Mouse (Mus musculus) bone marrow macrophage, adult 2 months (primary cell): ENCODE data around the gene Upk2. TPM values are rescaled to one million over a fixed set of nuclear protein-coding genes. Genes with fewer than 3 reads are reported as not detected.

Experiments used
- H3K27ac ChIP-seq: 2 replicates; pipeline ENCODE4 v1.5.1; 2012; ENCODE audit warnings: low read depth, low read length; ENCODE audit not compliant: insufficient read depth
- H3K4me1 ChIP-seq: 2 replicates; pipeline ENCODE4 v1.6.1; 2012; ENCODE audit warnings: low read length; ENCODE audit not compliant: control insufficient read depth, insufficient read depth
- H3K4me3 ChIP-seq: 2 replicates; pipeline ENCODE4 v1.5.1; 2012; ENCODE audit warnings: mild to moderate bottlenecking, low read length, moderate library complexity; ENCODE audit not compliant: insufficient read depth
- CTCF ChIP-seq: IDR thresholded peaks from 2 replicates; pipeline ENCODE4 v1.5.1; 2012; ENCODE audit warnings: low read depth, mild to moderate bottlenecking, low read length, moderate library complexity
- POLR2A ChIP-seq: IDR thresholded peaks from 2 replicates; pipeline ENCODE4 v1.6.1; 2012; ENCODE audit warnings: mild to moderate bottlenecking, low read depth, low read length, borderline replicate concordance
- polyA plus RNA-seq: library from polyadenylated mRNA; stranded (reverse); fragments of >200 nt; gene quantifications from 2 replicates; pipeline ENCODE4 v1.2.4, GENCODE M21; 2012; ENCODE audit not compliant: missing spikeins, insufficient read depth, insufficient read length

The Upk2 gene
- polyA plus RNA-seq, 1 experiment: not detected

- no peak overlapping the region for H3K27ac ChIP-seq
- H3K4me1 ChIP-seq: peaks cover 37% of the 10 kb centered on the region
- H3K4me3 ChIP-seq: no peak overlapping the region
- no peak for TF ChIP-seq POLR2A
- TF ChIP-seq CTCF: no peak
These were observed 34.1 kb upstream of the Upk2 start for GRCm38 (mm10) chr9:44488855-44489381.

- peaks cover 34% of the 10 kb centered on the region for H3K4me1 ChIP-seq
- no peak overlapping the region for H3K4me3 ChIP-seq
- H3K27ac ChIP-seq: no peak overlapping the region
- TF ChIP-seq CTCF (no peak), POLR2A (no peak)
These were observed 33.6 kb upstream of the Upk2 start for GRCm38 (mm10) chr9:44488416-44488815.

- Histone ChIP-seq H3K4me1 (peaks cover 25% of the 10 kb centered on the region), H3K4me3 (no peak overlapping the region), H3K27ac (no peak overlapping the region)
- TF ChIP-seq POLR2A: no peak
- TF ChIP-seq CTCF: no peak
These were observed 32.7 kb upstream of the Upk2 start for GRCm38 (mm10) chr9:44487441-44487840.

- no peak overlapping the region for H3K4me3 ChIP-seq
- H3K4me1 ChIP-seq: peaks cover 24% of the 10 kb centered on the region
- no peak overlapping the region for H3K27ac ChIP-seq
These were observed 32.1 kb upstream of the Upk2 start for GRCm38 (mm10) chr9:44486741-44487421.

GRCm38 (mm10) chr9:44486335-44486734, 31.6 kb upstream of the Upk2 start:
- Histone ChIP-seq H3K4me1 (peaks cover 28% of the 10 kb centered on the region), H3K4me3 (no peak overlapping the region), H3K27ac (no peak overlapping the region)
- TF ChIP-seq CTCF (no peak), POLR2A (no peak)

More at GRCm38 (mm10) chr9:44486741-44487421, 32.1 kb upstream of the Upk2 start:
- TF ChIP-seq CTCF: no peak
- TF ChIP-seq POLR2A: no peak

- Histone ChIP-seq H3K27ac (no peak overlapping the region), H3K4me1 (peaks cover 28% of the 10 kb centered on the region), H3K4me3 (no peak overlapping the region)
- TF ChIP-seq POLR2A (no peak), CTCF (no peak)
These were observed 30.9 kb upstream of the Upk2 start for GRCm38 (mm10) chr9:44485516-44486161.

- no peak overlapping the region for H3K4me3 ChIP-seq
- TF ChIP-seq POLR2A: no peak
- no peak for TF ChIP-seq CTCF
- H3K4me1 ChIP-seq: peaks cover 30% of the 10 kb centered on the region
- H3K27ac ChIP-seq: no peak overlapping the region
These were observed 30.3 kb upstream of the Upk2 start for GRCm38 (mm10) chr9:44485105-44485515.

GRCm38 (mm10) chr9:44484311-44485104, 29.7 kb upstream of the Upk2 start:
- Histone ChIP-seq H3K4me1 (peaks cover 30% of the 10 kb centered on the region), H3K4me3 (peak overlapping the region; percentile 93), H3K27ac (no peak overlapping the region)
- no peak for TF ChIP-seq POLR2A
- TF ChIP-seq CTCF: no peak

GRCm38 (mm10) chr9:44483510-44484044, 28.8 kb upstream of the Upk2 start:
- Histone ChIP-seq H3K27ac (peak overlapping the region; percentile 57), H3K4me3 (peak overlapping the region; percentile 93), H3K4me1 (peaks cover 26% of the 10 kb centered on the region)
- no peak for TF ChIP-seq CTCF
- no peak for TF ChIP-seq POLR2A
